Mouse (Mus musculus) embryonic facial prominence, embryonic 10.5 days (tissue): ENCODE results near the gene Vti1a. TPM values are rescaled to one million over a fixed set of nuclear protein-coding genes. Genes with fewer than 3 reads are reported as not detected.

ENCODE experiments used
- DNase-seq: peaks from one replicate; pipeline ENCODE4 v3.0.0-alpha.2; 2017; ENCODE audit warnings: low spot score
- H3K27ac ChIP-seq: fragments of 300-500 bp; sonication (generic); replicated peaks from 2 replicates; pipeline ENCODE4 v1.5.1; 2016; ENCODE audit warnings: mild to moderate bottlenecking
- H3K27me3 ChIP-seq: fragments of 300-500 bp; sonication (generic); replicated peaks from 2 replicates; pipeline ENCODE4 v1.6.1; 2016; ENCODE audit warnings: low read depth, mild to moderate bottlenecking; ENCODE audit not compliant: poor library complexity, severe bottlenecking
- H3K36me3 ChIP-seq: fragments of 300-500 bp; sonication (generic); replicated peaks from 2 replicates; pipeline ENCODE4 v1.6.1; 2016; ENCODE audit warnings: mild to moderate bottlenecking, moderate library complexity
- H3K4me1 ChIP-seq: fragments of 300-500 bp; sonication (generic); 2 replicates; pipeline ENCODE4 v1.6.1; 2016
- H3K4me3 ChIP-seq: fragments of 300-500 bp; sonication (generic); 2 replicates; pipeline ENCODE4 v1.5.1; 2016; ENCODE audit warnings: mild to moderate bottlenecking, moderate library complexity
- H3K9me3 ChIP-seq: fragments of 300-500 bp; sonication (generic); 2 replicates; pipeline ENCODE4 v1.6.1; 2016; ENCODE audit warnings: mild to moderate bottlenecking
- WGBS: fragments of 180-500 bp; shearing (Covaris S2); methylation state at CpG from one replicate; pipeline ENCODE4 v1.1.7; 2016; 5-methylcytosine and 5-hydroxymethylcytosine counted together
- polyA plus RNA-seq: library from polyadenylated mRNA; unstranded; fragments of >200 nt; fragmentation: Nextera tagmentation; extraction: Ambion mirVana; gene quantifications from 2 replicates; pipeline ENCODE4 v1.2.1, GENCODE M21; 2016

The Vti1a gene
- 30.6 and 31.2 TPM in 2 replicates for polyA plus RNA-seq

- DNase-seq, result peak; percentile 88
- H3K4me3 ChIP-seq, result peak within 1 kb of the TSS; percentile 78
- peaks cover 22% of the 10 kb centered on the region for H3K4me1 ChIP-seq
- WGBS, result under 1% methylated on average over 48 of the region's 48 CpGs
- peak within 1 kb of the TSS; percentile 90 for H3K27ac ChIP-seq
- peaks cover 20% of the 10 kb centered on the region for H3K36me3 ChIP-seq
- no peaks in the 10 kb centered on the region for H3K27me3 ChIP-seq
- H3K9me3 ChIP-seq, result no peaks in the 10 kb centered on the region
These were observed at the start of gene Vti1a for GRCm38 (mm10) chr19:55316109-55316714. TSS of gene Vti1a (plus strand) at chr19:55316295.

- 78% methylated on average over 3 of the region's 3 CpGs for WGBS
- Histone ChIP-seq H3K27ac (no peak overlapping the region), H3K4me1 (peaks cover 10% of the 10 kb centered on the region), H3K27me3 (no peaks in the 10 kb centered on the region), H3K9me3 (no peaks in the 10 kb centered on the region), H3K4me3 (no peak overlapping the region), H3K36me3 (no peaks in the 10 kb centered on the region)
- no peak for DNase-seq
These were observed 49.3 kb upstream of the Vti1a start for GRCm38 (mm10) chr19:55266786-55267185.

GRCm38 (mm10) chr19:55268150-55268549, 47.9 kb upstream of the Vti1a start:
- no peaks in the 10 kb centered on the region for H3K36me3 ChIP-seq
- 81% methylated on average over 3 of the region's 3 CpGs for WGBS
- no peak overlapping the region for H3K4me3 ChIP-seq

GRCm38 (mm10) chr19:55269051-55269450, 47.0 kb upstream of the Vti1a start:
- Histone ChIP-seq H3K27ac (peak overlapping the region; percentile 19; the same call in 1 of the 2 replicates), H3K27me3 (no peaks in the 10 kb centered on the region), H3K9me3 (no peaks in the 10 kb centered on the region), H3K4me3 (no peak overlapping the region), H3K4me1 (peaks cover 10% of the 10 kb centered on the region), H3K36me3 (no peaks in the 10 kb centered on the region)
- DNase-seq, result no peak
- 76% methylated on average over 5 of the region's 5 CpGs for WGBS

More at GRCm38 (mm10) chr19:55268150-55268549, 47.9 kb upstream of the Vti1a start:
- Histone ChIP-seq H3K27ac (no peak overlapping the region), H3K27me3 (no peaks in the 10 kb centered on the region), H3K9me3 (no peaks in the 10 kb centered on the region), H3K4me1 (peaks cover 10% of the 10 kb centered on the region)
- no peak for DNase-seq

GRCm38 (mm10) chr19:55271448-55271847, 44.6 kb upstream of the Vti1a start:
- Histone ChIP-seq H3K4me3 (no peak overlapping the region), H3K4me1 (peaks cover 10% of the 10 kb centered on the region), H3K27ac (no peak overlapping the region), H3K27me3 (no peaks in the 10 kb centered on the region), H3K9me3 (no peaks in the 10 kb centered on the region), H3K36me3 (no peaks in the 10 kb centered on the region)
- WGBS, result 33% methylated on average over 3 of the region's 3 CpGs
- DNase-seq, result peak; percentile 30

GRCm38 (mm10) chr19:55273340-55273739, 42.8 kb upstream of the Vti1a start:
- Histone ChIP-seq H3K9me3 (no peaks in the 10 kb centered on the region), H3K27ac (no peak overlapping the region), H3K27me3 (no peaks in the 10 kb centered on the region), H3K36me3 (no peaks in the 10 kb centered on the region), H3K4me1 (peaks cover 10% of the 10 kb centered on the region), H3K4me3 (no peak overlapping the region)
- 79% methylated on average over 6 of the region's 6 CpGs for WGBS
- DNase-seq, result no peak

GRCm38 (mm10) chr19:55276100-55276499, 40.0 kb upstream of the Vti1a start:
- WGBS, result 84% methylated on average over 4 of the region's 4 CpGs
- Histone ChIP-seq H3K4me1 (0 out of 2 replicates have a peak, but pooled peaks cover under 1% of the 10 kb centered on the region), H3K27ac (no peak overlapping the region), H3K4me3 (no peak overlapping the region), H3K9me3 (no peaks in the 10 kb centered on the region), H3K27me3 (no peaks in the 10 kb centered on the region), H3K36me3 (peaks cover 9% of the 10 kb centered on the region)
- DNase-seq, result no peak

GRCm38 (mm10) chr19:55276770-55277169, 39.3 kb upstream of the Vti1a start:
- DNase-seq, result no peak
- Histone ChIP-seq H3K36me3 (peaks cover 15% of the 10 kb centered on the region), H3K27ac (no peak overlapping the region), H3K4me3 (no peak overlapping the region), H3K4me1 (no peaks in the 10 kb centered on the region), H3K9me3 (no peaks in the 10 kb centered on the region), H3K27me3 (no peaks in the 10 kb centered on the region)
- 96% methylated on average over 3 of the region's 3 CpGs for WGBS

GRCm38 (mm10) chr19:55284093-55284492, 32.0 kb upstream of the Vti1a start:
- Histone ChIP-seq H3K27ac (no peak overlapping the region), H3K4me3 (no peak overlapping the region), H3K4me1 (no peaks in the 10 kb centered on the region), H3K27me3 (no peaks in the 10 kb centered on the region), H3K9me3 (no peaks in the 10 kb centered on the region), H3K36me3 (peaks cover 39% of the 10 kb centered on the region)
- DNase-seq, result no peak
- WGBS, result 93% methylated on average over 4 of the region's 4 CpGs

- 85% methylated on average over 4 of the region's 4 CpGs for WGBS
- DNase-seq, result no peak
- H3K9me3 ChIP-seq, result no peaks in the 10 kb centered on the region
- peaks cover 47% of the 10 kb centered on the region for H3K36me3 ChIP-seq
- no peak overlapping the region for H3K4me3 ChIP-seq
- H3K4me1 ChIP-seq, result no peaks in the 10 kb centered on the region
- no peaks in the 10 kb centered on the region for H3K27me3 ChIP-seq
- H3K27ac ChIP-seq, result no peak overlapping the region
These were observed 30.1 kb upstream of the Vti1a start for GRCm38 (mm10) chr19:55286034-55286433.

GRCm38 (mm10) chr19:55288974-55289373, 27.1 kb upstream of the Vti1a start:
- Histone ChIP-seq H3K9me3 (no peaks in the 10 kb centered on the region), H3K27me3 (no peaks in the 10 kb centered on the region), H3K36me3 (peaks cover 36% of the 10 kb centered on the region), H3K27ac (no peak overlapping the region), H3K4me3 (no peak overlapping the region), H3K4me1 (no peaks in the 10 kb centered on the region)
- no peak for DNase-seq

- H3K4me1 ChIP-seq, result no peaks in the 10 kb centered on the region
- no peak for DNase-seq
- no peaks in the 10 kb centered on the region for H3K9me3 ChIP-seq
- 89% methylated on average over 2 of the region's 2 CpGs for WGBS
- peaks cover 52% of the 10 kb centered on the region for H3K36me3 ChIP-seq
- H3K27me3 ChIP-seq, result no peaks in the 10 kb centered on the region
- H3K4me3 ChIP-seq, result no peak overlapping the region
- H3K27ac ChIP-seq, result no peak overlapping the region
These were observed 25.3 kb upstream of the Vti1a start for GRCm38 (mm10) chr19:55290621-55291270.

GRCm38 (mm10) chr19:55292210-55292850, 23.8 kb upstream of the Vti1a start:
- Histone ChIP-seq H3K4me1 (no peaks in the 10 kb centered on the region), H3K36me3 (peaks cover 66% of the 10 kb centered on the region)
- 87% methylated on average over 2 of the region's 2 CpGs for WGBS

More at GRCm38 (mm10) chr19:55292210-55292850, 23.8 kb upstream of the Vti1a start:
- no peak for DNase-seq
- H3K4me3 ChIP-seq, result no peak overlapping the region
- no peak overlapping the region for H3K27ac ChIP-seq
- H3K9me3 ChIP-seq, result no peaks in the 10 kb centered on the region
- H3K27me3 ChIP-seq, result no peaks in the 10 kb centered on the region
